Mouse (Mus musculus) kidney, postnatal 0 days (tissue): Measurements from ENCODE around the gene Mad1l1. TPM values are rescaled to one million over a fixed set of nuclear protein-coding genes. Genes with fewer than 3 reads are reported as not detected.
A peak's percentile ranks its signal among the peaks of the same experiment; 100 is the strongest.

Experiments
- ATAC-seq: fragments of 200-750 bp; cut with Nextera tagmentation; replicated peaks from 2 replicates; pipeline ENCODE4 v1.8.0; 2017; ENCODE audit warnings: low read depth, moderate number of reproducible peaks, moderate TSS enrichment, moderate library complexity; ENCODE audit not compliant: low FRiP score
- DNase-seq: peaks from one replicate; pipeline ENCODE4 v3.0.0-alpha.2; 2016; ENCODE audit warnings: low spot score
- H3K27ac ChIP-seq: fragments of 300-500 bp; sonication (generic); 2 replicates; pipeline ENCODE4 v1.5.1; 2014; ENCODE audit warnings: mild to moderate bottlenecking
- H3K27me3 ChIP-seq: fragments of 300-500 bp; sonication (generic); 2 replicates; pipeline ENCODE4 v1.6.1; 2014; ENCODE audit warnings: low read length, mixed read lengths; ENCODE audit not compliant: insufficient read depth
- H3K36me3 ChIP-seq: fragments of 300-500 bp; sonication (generic); 2 replicates; pipeline ENCODE4 v1.6.1; 2014; ENCODE audit warnings: low read length, mixed read lengths; ENCODE audit not compliant: insufficient read depth
- H3K4me1 ChIP-seq: fragments of 300-500 bp; sonication (generic); replicated peaks from 2 replicates; pipeline ENCODE4 v1.6.1; 2014; ENCODE audit warnings: antibody characterized with exemption, low read length, mixed read lengths; ENCODE audit not compliant: insufficient read depth
- H3K4me2 ChIP-seq: fragments of 300-500 bp; sonication (generic); 2 replicates; pipeline ENCODE4 v1.6.1; 2014; ENCODE audit warnings: mild to moderate bottlenecking, low read length, moderate library complexity, mixed read lengths
- H3K4me3 ChIP-seq: fragments of 300-500 bp; sonication (generic); replicated peaks from 2 replicates; pipeline ENCODE4 v1.5.1; 2014; ENCODE audit warnings: low read depth, low read length
- H3K9ac ChIP-seq: fragments of 300-500 bp; sonication (generic); 2 replicates; pipeline ENCODE4 v1.6.1; 2014; ENCODE audit warnings: low read depth, low read length
- H3K9me3 ChIP-seq: fragments of 300-500 bp; sonication (generic); replicated peaks from 2 replicates; pipeline ENCODE4 v1.6.1; 2016; ENCODE audit warnings: low read length, inconsistent platforms, mixed read lengths
- CTCF ChIP-seq: IDR thresholded peaks from 2 replicates; pipeline ENCODE4 v1.5.1; 2016; ENCODE audit warnings: antibody characterized with exemption, low read depth, mild to moderate bottlenecking, moderate library complexity
- WGBS: fragments of 180-500 bp; shearing (Covaris S2); extraction: QIAGEN DNeasy Blood & Tissue Kit; methylation state at CpG from one replicate; pipeline ENCODE4 v1.1.7; 2014; 5-methylcytosine and 5-hydroxymethylcytosine counted together
- polyA plus RNA-seq: library from polyadenylated mRNA; unstranded; fragments of >200 nt; fragmentation: Nextera tagmentation; extraction: Ambion mirVana; gene quantifications from 2 replicates; pipeline ENCODE4 v1.2.1, GENCODE M21; 2015

The Mad1l1 gene
- polyA plus RNA-seq, 1 experiment from 2014 or later: 25.8 TPM

DNA sequence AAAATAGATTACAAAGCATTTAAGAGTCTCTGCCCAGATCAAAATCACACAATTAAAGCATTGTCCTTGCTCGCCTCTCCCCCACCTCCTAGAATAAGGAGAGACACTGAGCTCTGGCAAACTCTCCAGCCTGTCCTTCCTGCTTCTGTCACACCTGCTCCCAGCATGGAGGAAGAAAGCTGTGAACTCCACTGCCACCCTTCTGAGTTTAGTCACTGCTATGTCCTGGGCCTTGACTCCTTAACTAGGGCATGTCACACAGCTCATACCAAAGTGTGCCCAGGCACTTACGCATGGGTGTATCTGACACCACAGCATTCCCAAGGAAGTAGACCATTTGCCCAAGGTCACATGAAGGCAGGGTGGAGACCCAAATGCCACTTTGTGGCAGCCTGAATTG, 275.9 kb downstream of the Mad1l1 start:
- 84% methylated on average over 2 of the region's 2 CpGs for WGBS
- no peaks in the 10 kb centered on the region for H3K36me3 ChIP-seq
- no peak overlapping the region for H3K9ac ChIP-seq
- no peak overlapping the region for H3K27ac ChIP-seq
- H3K4me2 ChIP-seq: no peak overlapping the region
- H3K27me3 ChIP-seq: no peaks in the 10 kb centered on the region
- no peak for DNase-seq
- no peak for ATAC-seq
- H3K9me3 ChIP-seq: no peaks in the 10 kb centered on the region
- H3K4me1 ChIP-seq: no peaks in the 10 kb centered on the region
- H3K4me3 ChIP-seq: no peak overlapping the region
- no peak for TF ChIP-seq CTCF

GRCm38 (mm10) chr5:140043002-140043401, 278.4 kb downstream of the Mad1l1 start:
- H3K27ac ChIP-seq: no peak overlapping the region
- ATAC-seq (no peak), DNase-seq (no peak)
- H3K9me3 ChIP-seq: no peaks in the 10 kb centered on the region
- H3K4me2 ChIP-seq: no peak overlapping the region
- H3K36me3 ChIP-seq: no peaks in the 10 kb centered on the region
- no peak overlapping the region for H3K4me3 ChIP-seq
- H3K9ac ChIP-seq: no peak overlapping the region
- TF ChIP-seq CTCF: no peak
- no peaks in the 10 kb centered on the region for H3K27me3 ChIP-seq
- H3K4me1 ChIP-seq: no peaks in the 10 kb centered on the region
- 71% methylated on average over 1 of the region's 1 CpGs for WGBS

DNA sequence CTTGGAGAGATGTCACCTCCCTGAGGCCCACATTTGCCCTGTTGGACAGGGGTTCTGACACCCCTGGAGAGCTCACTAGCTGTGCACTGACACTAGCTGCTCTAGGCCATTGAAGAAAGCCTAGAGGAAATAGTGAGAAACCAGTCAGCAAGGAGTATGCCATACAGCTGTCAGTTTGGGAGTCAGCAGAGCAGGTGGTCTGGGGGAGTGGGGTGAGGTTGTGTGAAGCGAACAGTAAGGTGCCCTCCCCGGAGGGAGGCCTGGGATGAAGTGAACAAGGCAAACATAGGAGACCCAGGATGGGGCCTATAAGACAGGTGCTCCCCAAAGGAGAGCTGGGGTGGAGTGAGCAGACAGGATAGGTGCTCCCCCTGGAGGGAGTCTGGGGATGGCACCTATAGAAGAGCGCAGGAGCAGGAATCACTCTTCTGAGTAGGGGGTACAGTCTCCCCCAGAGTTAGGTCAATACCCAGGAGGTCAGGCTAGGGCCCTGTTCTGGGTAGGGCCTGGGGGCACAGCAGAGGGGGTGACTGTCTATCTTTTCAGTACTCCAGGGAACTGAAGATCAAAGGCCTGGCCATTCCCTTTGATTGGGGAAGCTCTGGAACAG, 279.2 kb downstream of the Mad1l1 start:
- WGBS: 53% methylated on average over 3 of the region's 3 CpGs
- DNase-seq (no peak), ATAC-seq (0 out of 2 replicates have a peak, but pooled peaks have one; percentile 5)
- Histone ChIP-seq H3K4me2 (no peak overlapping the region), H3K4me3 (no peak overlapping the region), H3K9ac (no peak overlapping the region), H3K27ac (no peak overlapping the region), H3K4me1 (no peaks in the 10 kb centered on the region), H3K27me3 (no peaks in the 10 kb centered on the region), H3K9me3 (no peaks in the 10 kb centered on the region), H3K36me3 (no peaks in the 10 kb centered on the region)
- TF ChIP-seq CTCF: peak; percentile 52

- DNase-seq (no peak), ATAC-seq (no peak)
- Histone ChIP-seq H3K9ac (no peak overlapping the region), H3K27ac (no peak overlapping the region), H3K4me1 (no peaks in the 10 kb centered on the region), H3K36me3 (no peaks in the 10 kb centered on the region), H3K4me3 (no peak overlapping the region), H3K4me2 (no peak overlapping the region), H3K27me3 (no peaks in the 10 kb centered on the region), H3K9me3 (no peaks in the 10 kb centered on the region)
- 74% methylated on average over 3 of the region's 3 CpGs for WGBS
- TF ChIP-seq CTCF: no peak
These were observed 280.3 kb downstream of the Mad1l1 start for GRCm38 (mm10) chr5:140041055-140041454.

DNA sequence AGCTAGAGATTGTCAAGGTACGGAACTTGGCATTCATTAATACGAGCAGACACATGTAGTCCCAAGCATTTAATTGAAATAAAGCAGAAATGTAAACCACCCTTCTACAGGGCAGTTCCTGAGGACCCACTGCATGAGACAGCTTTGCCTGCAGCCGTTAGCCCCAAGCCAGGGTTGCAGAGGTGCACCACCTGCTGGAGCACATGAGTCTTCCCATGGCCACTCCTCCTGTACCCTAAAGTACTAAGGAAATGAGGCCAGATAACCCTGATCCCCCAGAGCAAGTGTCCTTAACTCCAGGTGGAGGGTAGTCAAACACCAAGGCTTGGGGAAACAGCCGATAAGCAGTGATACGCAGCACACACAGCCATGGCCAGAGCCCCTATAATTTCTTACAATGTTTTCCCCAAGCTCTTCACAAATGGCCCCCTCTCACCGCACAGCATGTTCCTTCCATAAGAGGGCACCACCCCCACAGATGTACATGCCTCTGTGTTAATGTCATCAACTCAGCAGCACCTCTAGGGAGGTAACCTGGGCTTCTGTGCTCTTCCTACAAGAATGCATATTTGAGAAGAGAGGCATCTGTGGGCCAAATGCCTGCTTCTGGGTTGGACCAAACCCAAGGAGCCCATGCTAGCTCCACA, 283.6 kb downstream of the Mad1l1 start:
- H3K4me1 ChIP-seq: peaks cover 2% of the 10 kb centered on the region; the same call in 1 of the 2 replicates
- ATAC-seq (no peak), DNase-seq (no peak)
- H3K27ac ChIP-seq: no peak overlapping the region
- no peak overlapping the region for H3K4me2 ChIP-seq
- no peak overlapping the region for H3K4me3 ChIP-seq
- WGBS: 84% methylated on average over 6 of the region's 6 CpGs
- peak; percentile 46 for TF ChIP-seq CTCF
- H3K27me3 ChIP-seq: no peaks in the 10 kb centered on the region
- no peaks in the 10 kb centered on the region for H3K9me3 ChIP-seq
- no peaks in the 10 kb centered on the region for H3K36me3 ChIP-seq
- no peak overlapping the region for H3K9ac ChIP-seq

GRCm38 (mm10) chr5:140035641-140036040, 285.7 kb downstream of the Mad1l1 start:
- no peaks in the 10 kb centered on the region for H3K9me3 ChIP-seq
- no peak overlapping the region for H3K4me3 ChIP-seq
- no peaks in the 10 kb centered on the region for H3K27me3 ChIP-seq
- DNase-seq (no peak), ATAC-seq (no peak)
- H3K27ac ChIP-seq: no peak overlapping the region
- H3K4me1 ChIP-seq: peaks cover 2% of the 10 kb centered on the region; the same call in 1 of the 2 replicates
- H3K4me2 ChIP-seq: no peak overlapping the region
- no peak overlapping the region for H3K9ac ChIP-seq
- no peak for TF ChIP-seq CTCF
- no peaks in the 10 kb centered on the region for H3K36me3 ChIP-seq
- WGBS: 64% methylated on average over 3 of the region's 3 CpGs

- H3K27me3 ChIP-seq: no peaks in the 10 kb centered on the region
- no peaks in the 10 kb centered on the region for H3K36me3 ChIP-seq
- TF ChIP-seq CTCF: peak; percentile 72
- 53% methylated on average over 1 of the region's 1 CpGs for WGBS
- no peak overlapping the region for H3K4me3 ChIP-seq
- H3K9me3 ChIP-seq: no peaks in the 10 kb centered on the region
- no peak overlapping the region for H3K27ac ChIP-seq
- ATAC-seq: no peak
- no peak overlapping the region for H3K4me2 ChIP-seq
- H3K4me1 ChIP-seq: peaks cover 2% of the 10 kb centered on the region; the same call in 1 of the 2 replicates
- no peak overlapping the region for H3K9ac ChIP-seq
- peak; percentile 62 for DNase-seq
These were observed 286.4 kb downstream of the Mad1l1 start for GRCm38 (mm10) chr5:140035025-140035330.
